Mouse (Mus musculus): ENCODE measurements at regions not wholly inside any gene's neighbourhood (a gene's known extent, or its start where the extent isn't known, plus 50 kb on each side); places are given as distances from the start of the nearest gene placed in this dataset.

GRCm38 (mm10) chr9:60998086-60998785, 203.9 kb downstream of the Uaca start:
- WGBS = 41% methylated on average over 3 of the region's 3 CpGs
- Histone ChIP-seq H3K4me3 (ENCODE audit: low read depth, low read length) (no peak overlapping the region), H3K36me3 (ENCODE audit: control insufficient read depth, insufficient read depth, low read length) (no peaks in the 10 kb centered on the region), H3K4me1 (ENCODE audit: control insufficient read depth, insufficient read depth, insufficient read length, low read length) (peaks cover 8% of the 10 kb centered on the region), H3K27ac (ENCODE audit: insufficient read depth, low read depth, low read length) (peak overlapping the region; percentile 18; the same call in 1 of the 2 replicates), H3K27me3 (ENCODE audit: control insufficient read depth, insufficient read depth, low read length) (no peaks in the 10 kb centered on the region)
- peak; percentile 12; the same call in 1 of the 2 replicates for TF ChIP-seq CTCF (IDR thresholded peaks at IDR 0.05; ENCODE audit: extremely low read depth, insufficient read length, insufficient replicate concordance, low read depth, low read length)
- no peak for TF ChIP-seq POLR2A (IDR thresholded peaks at IDR 0.05; ENCODE audit: low read depth, low read length)

GRCm38 (mm10) chr9:60999001-60999529, 204.7 kb downstream of the Uaca start:
- TF ChIP-seq CTCF (IDR thresholded peaks at IDR 0.05; ENCODE audit: extremely low read depth, insufficient read length, insufficient replicate concordance, low read depth, low read length) = peak; percentile 50; the same call in 1 of the 2 replicates
- no peak for TF ChIP-seq POLR2A (IDR thresholded peaks at IDR 0.05; ENCODE audit: low read depth, low read length)
- H3K36me3 ChIP-seq (ENCODE audit: control insufficient read depth, insufficient read depth, low read length) = no peaks in the 10 kb centered on the region
- no peak overlapping the region for H3K4me3 ChIP-seq (ENCODE audit: low read depth, low read length)
- 32% methylated on average over 6 of the region's 6 CpGs for WGBS
- no peaks in the 10 kb centered on the region for H3K27me3 ChIP-seq (ENCODE audit: control insufficient read depth, insufficient read depth, low read length)
- H3K4me1 ChIP-seq (ENCODE audit: control insufficient read depth, insufficient read depth, insufficient read length, low read length) = peaks cover 8% of the 10 kb centered on the region
- peak overlapping the region; percentile 18; the same call in 1 of the 2 replicates for H3K27ac ChIP-seq (ENCODE audit: insufficient read depth, low read depth, low read length)

GRCm38 (mm10) chr9:61000232-61000631, 205.9 kb downstream of the Uaca start:
- Histone ChIP-seq H3K4me3 (ENCODE audit: low read depth, low read length) (no peak overlapping the region), H3K4me1 (ENCODE audit: control insufficient read depth, insufficient read depth, insufficient read length, low read length) (peaks cover 8% of the 10 kb centered on the region), H3K27ac (ENCODE audit: insufficient read depth, low read depth, low read length) (no peak overlapping the region), H3K27me3 (ENCODE audit: control insufficient read depth, insufficient read depth, low read length) (no peaks in the 10 kb centered on the region), H3K36me3 (ENCODE audit: control insufficient read depth, insufficient read depth, low read length) (no peaks in the 10 kb centered on the region)
- TF ChIP-seq POLR2A (IDR thresholded peaks at IDR 0.05; ENCODE audit: low read depth, low read length) = no peak
- no peak for TF ChIP-seq CTCF (IDR thresholded peaks at IDR 0.05; ENCODE audit: extremely low read depth, insufficient read length, insufficient replicate concordance, low read depth, low read length)
- WGBS = 81% methylated on average over 11 of the region's 11 CpGs

GRCm38 (mm10) chr9:61002572-61002971, 208.2 kb downstream of the Uaca start:
- WGBS = 92% methylated on average over 5 of the region's 5 CpGs

GRCm38 (mm10) chr9:61008446-61008845, 214.1 kb downstream of the Uaca start:
- Histone ChIP-seq H3K27ac (ENCODE audit: insufficient read depth, low read depth, low read length) (no peak overlapping the region), H3K36me3 (ENCODE audit: control insufficient read depth, insufficient read depth, low read length) (no peaks in the 10 kb centered on the region), H3K4me3 (ENCODE audit: low read depth, low read length) (no peak overlapping the region), H3K27me3 (ENCODE audit: control insufficient read depth, insufficient read depth, low read length) (no peaks in the 10 kb centered on the region), H3K4me1 (ENCODE audit: control insufficient read depth, insufficient read depth, insufficient read length, low read length) (no peaks in the 10 kb centered on the region)
- WGBS = 31% methylated on average over 1 of the region's 1 CpGs
- TF ChIP-seq CTCF (IDR thresholded peaks at IDR 0.05; ENCODE audit: extremely low read depth, insufficient read length, insufficient replicate concordance, low read depth, low read length) = no peak
- TF ChIP-seq POLR2A (IDR thresholded peaks at IDR 0.05; ENCODE audit: low read depth, low read length) = no peak

More at GRCm38 (mm10) chr9:61002572-61002971, 208.2 kb downstream of the Uaca start:
- peaks cover 8% of the 10 kb centered on the region for H3K4me1 ChIP-seq (ENCODE audit: control insufficient read depth, insufficient read depth, insufficient read length, low read length)
- no peak for TF ChIP-seq CTCF (IDR thresholded peaks at IDR 0.05; ENCODE audit: extremely low read depth, insufficient read length, insufficient replicate concordance, low read depth, low read length)
- TF ChIP-seq POLR2A (IDR thresholded peaks at IDR 0.05; ENCODE audit: low read depth, low read length) = no peak
- H3K27ac ChIP-seq (ENCODE audit: insufficient read depth, low read depth, low read length) = no peak overlapping the region
- no peaks in the 10 kb centered on the region for H3K36me3 ChIP-seq (ENCODE audit: control insufficient read depth, insufficient read depth, low read length)
- no peaks in the 10 kb centered on the region for H3K27me3 ChIP-seq (ENCODE audit: control insufficient read depth, insufficient read depth, low read length)
- no peak overlapping the region for H3K4me3 ChIP-seq (ENCODE audit: low read depth, low read length)

- Histone ChIP-seq H3K27me3 (ENCODE audit: control insufficient read depth, insufficient read depth, low read length) (no peaks in the 10 kb centered on the region), H3K4me3 (ENCODE audit: low read depth, low read length) (no peak overlapping the region), H3K36me3 (ENCODE audit: control insufficient read depth, insufficient read depth, low read length) (no peaks in the 10 kb centered on the region), H3K4me1 (ENCODE audit: control insufficient read depth, insufficient read depth, insufficient read length, low read length) (no peaks in the 10 kb centered on the region), H3K27ac (ENCODE audit: insufficient read depth, low read depth, low read length) (no peak overlapping the region)
- no peak for TF ChIP-seq POLR2A (IDR thresholded peaks at IDR 0.05; ENCODE audit: low read depth, low read length)
- TF ChIP-seq CTCF (IDR thresholded peaks at IDR 0.05; ENCODE audit: extremely low read depth, insufficient read length, insufficient replicate concordance, low read depth, low read length) = peak; percentile 47; the same call in 1 of the 2 replicates
These were observed 216.7 kb downstream of the Uaca start for GRCm38 (mm10) chr9:61011066-61011465.

GRCm38 (mm10) chr9:61012771-61013540, 218.6 kb downstream of the Uaca start:
- TF ChIP-seq POLR2A (IDR thresholded peaks at IDR 0.05; ENCODE audit: low read depth, low read length) (no peak), CTCF (IDR thresholded peaks at IDR 0.05; ENCODE audit: extremely low read depth, insufficient read length, insufficient replicate concordance, low read depth, low read length) (peak; percentile 43; the same call in 1 of the 2 replicates)
- no peaks in the 10 kb centered on the region for H3K27me3 ChIP-seq (ENCODE audit: control insufficient read depth, insufficient read depth, low read length)
- no peaks in the 10 kb centered on the region for H3K36me3 ChIP-seq (ENCODE audit: control insufficient read depth, insufficient read depth, low read length)
- no peaks in the 10 kb centered on the region for H3K4me1 ChIP-seq (ENCODE audit: control insufficient read depth, insufficient read depth, insufficient read length, low read length)
- no peak overlapping the region; the same call in 1 of the 2 replicates for H3K4me3 ChIP-seq (ENCODE audit: low read depth, low read length)
- WGBS = 54% methylated on average over 19 of the region's 19 CpGs
- H3K27ac ChIP-seq (ENCODE audit: insufficient read depth, low read depth, low read length) = no peak overlapping the region
